Mouse (Mus musculus) spleen, adult 2 months (tissue): Measurements from ENCODE around the gene Ptprg.

Experiments used
- CTCF ChIP-seq: fragments of 200-500 bp; IDR thresholded peaks from 2 replicates; pipeline ENCODE4 v1.5.1; 2011; ENCODE audit warnings: mild to moderate bottlenecking, inconsistent platforms; ENCODE audit not compliant: insufficient read depth, insufficient read length, insufficient replicate concordance; ENCODE audit errors: extremely low read depth
- POLR2A ChIP-seq: fragments of 200-500 bp; IDR thresholded peaks from 2 replicates; pipeline ENCODE4 v1.6.1; 2011; ENCODE audit warnings: low read depth, low read length, inconsistent platforms

DNA sequence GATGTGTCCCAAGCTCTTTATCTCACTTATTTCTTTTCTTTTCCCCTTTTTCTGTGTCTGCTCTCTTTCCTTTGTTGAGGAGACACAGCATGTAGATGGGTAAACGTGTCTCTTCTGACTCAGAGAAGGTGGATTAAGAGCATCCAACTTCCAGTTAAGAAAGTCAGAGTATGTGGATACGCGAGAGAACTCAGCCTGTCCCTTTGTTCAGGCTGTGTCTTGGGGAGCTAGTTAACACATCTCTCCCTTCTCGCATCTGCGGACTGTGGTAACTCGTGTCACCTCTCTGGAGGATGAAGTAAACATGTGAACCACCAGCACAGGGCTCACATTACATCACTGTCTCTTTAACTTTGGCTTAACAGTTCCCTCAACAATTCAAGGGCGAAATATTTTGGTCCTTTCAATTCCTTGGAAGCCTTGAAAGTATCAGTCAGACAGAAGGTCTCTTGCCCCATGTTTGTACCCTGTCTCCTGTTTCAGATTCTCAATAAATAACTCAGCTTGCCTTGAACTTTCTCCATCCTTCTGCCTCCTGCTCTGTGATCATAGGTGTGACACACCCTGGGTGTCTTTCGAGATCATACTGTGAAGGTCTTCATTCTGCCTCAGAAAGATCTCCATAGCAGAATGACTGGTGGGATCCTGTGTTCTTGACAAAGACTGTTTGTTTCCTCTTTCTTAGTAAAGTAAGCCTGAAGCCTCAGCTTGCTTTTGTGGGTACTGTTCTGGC lies 51.0 kb downstream of the Ptprg start:
- no peak for TF ChIP-seq POLR2A
- no peak for TF ChIP-seq CTCF
